Mouse (Mus musculus) kidney, postnatal 14 days (tissue): ENCODE results near the gene 1110002E22Rik.
A peak's percentile ranks its signal among the peaks of the same experiment; 100 is the strongest.

ENCODE experiments used
- DNase-seq: peaks from one replicate; pipeline ENCODE4 v3.0.0; 2022; ENCODE audit warnings: mixed read lengths

The 1110002E22Rik gene

GRCm38 (mm10) chr3:138064732-138065645 lies at the start of gene 1110002E22Rik:
Gene 1110002E22Rik, plus strand, starts transcription at chr3:138065052.
- no peak for DNase-seq

- no peak for DNase-seq
Observed at GRCm38 (mm10) chr3:138016810-138017209, 48.0 kb upstream of the 1110002E22Rik start.

- DNase-seq, result no peak
Observed at GRCm38 (mm10) chr3:138022003-138022402, 42.8 kb upstream of the 1110002E22Rik start.

- DNase-seq, result no peak
Observed at GRCm38 (mm10) chr3:138022651-138023050, 42.2 kb upstream of the 1110002E22Rik start.

- DNase-seq, result peak; percentile 7
Observed at GRCm38 (mm10) chr3:138026286-138026685, 38.6 kb upstream of the 1110002E22Rik start.

GRCm38 (mm10) chr3:138027575-138028362 lies 37.1 kb upstream of the 1110002E22Rik start:
- no peak for DNase-seq

GRCm38 (mm10) chr3:138029351-138029750 lies 35.5 kb upstream of the 1110002E22Rik start:
- DNase-seq, result no peak

- no peak for DNase-seq
Observed at GRCm38 (mm10) chr3:138030563-138030962, 34.3 kb upstream of the 1110002E22Rik start.

- no peak for DNase-seq
Observed at GRCm38 (mm10) chr3:138033986-138034385, 30.9 kb upstream of the 1110002E22Rik start.

- DNase-seq, result no peak
Observed at GRCm38 (mm10) chr3:138040938-138041337, 23.9 kb upstream of the 1110002E22Rik start.

GRCm38 (mm10) chr3:138041591-138042301 lies 23.1 kb upstream of the 1110002E22Rik start:
- DNase-seq, result no peak

GRCm38 (mm10) chr3:138043316-138043715 lies 21.5 kb upstream of the 1110002E22Rik start:
- no peak for DNase-seq

GRCm38 (mm10) chr3:138049555-138049954 lies 15.3 kb upstream of the 1110002E22Rik start:
- no peak for DNase-seq

- no peak for DNase-seq
Observed at GRCm38 (mm10) chr3:138050772-138051171, 14.1 kb upstream of the 1110002E22Rik start.

GRCm38 (mm10) chr3:138051431-138051830 lies 13.4 kb upstream of the 1110002E22Rik start:
- DNase-seq, result no peak

- DNase-seq, result no peak
Observed at GRCm38 (mm10) chr3:138053969-138054368, 10.9 kb upstream of the 1110002E22Rik start.

- no peak for DNase-seq
Observed at GRCm38 (mm10) chr3:138056976-138057375, 7.9 kb upstream of the 1110002E22Rik start.

GRCm38 (mm10) chr3:138058226-138058625 lies 6.6 kb upstream of the 1110002E22Rik start:
- no peak for DNase-seq

- no peak for DNase-seq
Observed at GRCm38 (mm10) chr3:138060429-138060828, 4.4 kb upstream of the 1110002E22Rik start.

GRCm38 (mm10) chr3:138061205-138061911 lies 3.5 kb upstream of the 1110002E22Rik start:
- no peak for DNase-seq

- DNase-seq, result no peak
Observed at GRCm38 (mm10) chr3:138062673-138063072, 2.2 kb upstream of the 1110002E22Rik start.

- DNase-seq, result peak; percentile 58
Observed at GRCm38 (mm10) chr3:138063731-138064329, 1.0 kb upstream of the 1110002E22Rik start.
